Comparison of ENCODE assay signal across 10 mouse cellular contexts in genomic region chr14:55438193-55438784, GRCm38 (mm10). TPM values are rescaled to one million over a fixed set of nuclear protein-coding genes. Genes with fewer than 3 reads are reported as not detected.
DNase-seq lines count a peak whose midpoint lies in the region; ATAC-seq and TF ChIP-seq lines count a peak whose summit lies in the region.
"Had no signal": no experiment of that assay in that cellular context is flagged by ENCODE, and none has a peak within 500 bp of the region (broad histone marks: within the 10 kb centered on the region; RNA-seq: fewer than 3 reads in every experiment).

No protein-coding gene starts in this region.

- H3K9ac ChIP-seq in hindbrain, postnatal 0 days (replicated peaks; ENCODE audit: low read length): no peak overlapping the region
- no peak overlapping the region for H3K9ac ChIP-seq in hindbrain, embryonic 13.5 days
- H3K9ac ChIP-seq: embryonic facial prominence, embryonic 13.5 days had no signal

- H3K4me3 ChIP-seq in hindbrain, postnatal 0 days (ENCODE audit: low read length): no peak overlapping the region
- no peak overlapping the region for H3K4me3 ChIP-seq in hindbrain, embryonic 13.5 days
- H3K4me3 ChIP-seq: embryonic facial prominence, embryonic 13.5 days had no signal

- 0 out of 2 replicates have a peak, but pooled peaks have one; percentile 27 for ATAC-seq in hindbrain, postnatal 0 days
- ATAC-seq in hindbrain, embryonic 13.5 days (ENCODE audit: low FRiP score): no peak
- ATAC-seq in monocyte, adult 5-6 weeks (replicated peaks; ENCODE audit: insufficient number of reproducible peaks, low FRiP score, low TSS enrichment, poor library complexity, severe bottlenecking): peak; percentile 61

- no peak overlapping the region for H3K4me2 ChIP-seq in hindbrain, postnatal 0 days (ENCODE audit: low read depth, low read length)
- no peak overlapping the region for H3K4me2 ChIP-seq in hindbrain, embryonic 13.5 days
- H3K4me2 ChIP-seq: embryonic facial prominence, embryonic 13.5 days had no signal

- H3K27ac ChIP-seq in hindbrain, postnatal 0 days: no peak overlapping the region
- no peak overlapping the region for H3K27ac ChIP-seq in hindbrain, embryonic 13.5 days
- H3K27ac ChIP-seq: embryonic facial prominence, embryonic 13.5 days; macrophage had no signal

- DNase-seq in hindbrain, postnatal 0 days (ENCODE audit: low spot score): peak; percentile 35
- peak; percentile 52 for DNase-seq in T-cell, adult 2 months (ENCODE audit: low spot score)
- DNase-seq in cerebellum, postnatal 14 days: peak; percentile 82 to 89
- peak; percentile 42 for DNase-seq in heart, adult 8-10 months (ENCODE audit: low spot score)
- DNase-seq in left cerebral cortex, adult 18-20 months (ENCODE audit: low spot score in 2 of 2): peak; percentile 34 to 69
- peak; percentile 51 for DNase-seq in thymus, postnatal 0 days (ENCODE audit: low spot score)

- H3K36me3 ChIP-seq in hindbrain, postnatal 0 days (ENCODE audit: insufficient read depth, low read length): no peaks in the 10 kb centered on the region
- no peaks in the 10 kb centered on the region for H3K36me3 ChIP-seq in hindbrain, embryonic 13.5 days
- H3K36me3 ChIP-seq: embryonic facial prominence, embryonic 13.5 days had no signal

- WGBS in hindbrain, postnatal 0 days: 29% methylated on average over 6 of the region's 6 CpGs
- 40% methylated on average over 6 of the region's 6 CpGs for WGBS in hindbrain, embryonic 13.5 days

- H3K4me1 ChIP-seq in hindbrain, postnatal 0 days (ENCODE audit: insufficient read depth, low read length): no peaks in the 10 kb centered on the region
- H3K4me1 ChIP-seq in hindbrain, embryonic 13.5 days (replicated peaks): no peaks in the 10 kb centered on the region

- H3K9me3 ChIP-seq in hindbrain, postnatal 0 days (ENCODE audit: low read length): no peaks in the 10 kb centered on the region
- no peaks in the 10 kb centered on the region for H3K9me3 ChIP-seq in hindbrain, embryonic 13.5 days
- H3K9me3 ChIP-seq: embryonic facial prominence, embryonic 13.5 days had no signal

- H3K27me3 ChIP-seq in hindbrain, postnatal 0 days (ENCODE audit: insufficient read depth, low read length): no peaks in the 10 kb centered on the region
- no peaks in the 10 kb centered on the region for H3K27me3 ChIP-seq in hindbrain, embryonic 13.5 days
- H3K27me3 ChIP-seq: embryonic facial prominence, embryonic 13.5 days had no signal

- peak; percentile 79 for TF ChIP-seq CTCF in hindbrain, postnatal 0 days (IDR thresholded peaks at IDR 0.05; ENCODE audit: low read depth)

RNA-seq across cellular contexts. Expression of gene Dhrs4, which starts 40.3 kb away (rescaled TPM):
- 15.8 and 18.4 TPM in 2 replicates for total RNA-seq in hindbrain, postnatal 0 days (2014; rRNA removed)
- 28.1 and 29.6 TPM in 2 replicates for polyA plus RNA-seq in hindbrain, postnatal 0 days (2015; fragmentation: Nextera tagmentation; extraction: Ambion mirVana)
- 24.4 and 30.9 TPM in 2 replicates for polyA plus RNA-seq in hindbrain, embryonic 13.5 days (2015; fragmentation: Nextera tagmentation; extraction: Ambion mirVana)
- total RNA-seq in heart, adult 8-10 months (2022): 100 to 1,000 TPM; 132 to 160 (median 146) TPM
- total RNA-seq in left cerebral cortex, adult 18-20 months (2021): 10 to 100 TPM; 19.0 to 19.2 TPM
- total RNA-seq in monocyte, adult 5-6 weeks (2017): 29.7 to 79.0 TPM (median 63.6 TPM) in 3 replicates
- polyA plus RNA-seq in thymus, postnatal 0 days (2015; fragmentation: Nextera tagmentation; extraction: Ambion mirVana): 62.4 and 63.8 TPM in 2 replicates

RNA-seq across cellular contexts. Expression of gene Carmil3, which starts 52.2 kb away (rescaled TPM):
- total RNA-seq in hindbrain, postnatal 0 days (2014; rRNA removed): 90.5 and 120 TPM in 2 replicates
- polyA plus RNA-seq in hindbrain, postnatal 0 days (2015; fragmentation: Nextera tagmentation; extraction: Ambion mirVana): 23.8 and 25.2 TPM in 2 replicates
- 21.6 and 22.1 TPM in 2 replicates for polyA plus RNA-seq in hindbrain, embryonic 13.5 days (2015; fragmentation: Nextera tagmentation; extraction: Ambion mirVana)
- 1 to 10 TPM; 2.4 to 3.6 (median 2.4) TPM for total RNA-seq in heart, adult 8-10 months (2022)
- total RNA-seq in left cerebral cortex, adult 18-20 months (2021): 10 to 100 TPM; 38.0 to 49.1 TPM
- total RNA-seq in monocyte, adult 5-6 weeks (2017): not detected in 3 replicates
- 1.1 and 1.3 TPM in 2 replicates for polyA plus RNA-seq in thymus, postnatal 0 days (2015; fragmentation: Nextera tagmentation; extraction: Ambion mirVana)

Comparison
In these comparisons a context has a peak if more than half of its experiments do, and no peak if none do; other contexts are left out.
1. DNase-seq: peak in every context shown above with its lines; median percentile 86 in cerebellum, postnatal 14 days; 52 in T-cell, adult 2 months; 52 in left cerebral cortex, adult 18-20 months; 51 in thymus, postnatal 0 days; 42 in heart, adult 8-10 months; 35 in hindbrain, postnatal 0 days.
2. RNA of gene Carmil3, which starts 52.2 kb away (total RNA-seq): 90.5 to 120 TPM in hindbrain, postnatal 0 days and 38.0 to 49.1 TPM in left cerebral cortex, adult 18-20 months; 2.4 to 3.6 TPM in heart, adult 8-10 months and not detected in monocyte, adult 5-6 weeks; every median in the first group is over 4 times any median in the second.